Mouse (Mus musculus) kidney, adult 11 months (tissue): ENCODE results near the gene Spp1.
A peak's percentile ranks its signal among the peaks of the same experiment; 100 is the strongest.
"Not testable (repeated sequence)": the region's sequence is repeated elsewhere in the genome, so short reads cannot be mapped to it uniquely, and the experiment has no call there.

ENCODE experiments used
- DNase-seq: peaks from one replicate; pipeline ENCODE4 v3.0.0; 2022

Spp1 gene

DNA sequence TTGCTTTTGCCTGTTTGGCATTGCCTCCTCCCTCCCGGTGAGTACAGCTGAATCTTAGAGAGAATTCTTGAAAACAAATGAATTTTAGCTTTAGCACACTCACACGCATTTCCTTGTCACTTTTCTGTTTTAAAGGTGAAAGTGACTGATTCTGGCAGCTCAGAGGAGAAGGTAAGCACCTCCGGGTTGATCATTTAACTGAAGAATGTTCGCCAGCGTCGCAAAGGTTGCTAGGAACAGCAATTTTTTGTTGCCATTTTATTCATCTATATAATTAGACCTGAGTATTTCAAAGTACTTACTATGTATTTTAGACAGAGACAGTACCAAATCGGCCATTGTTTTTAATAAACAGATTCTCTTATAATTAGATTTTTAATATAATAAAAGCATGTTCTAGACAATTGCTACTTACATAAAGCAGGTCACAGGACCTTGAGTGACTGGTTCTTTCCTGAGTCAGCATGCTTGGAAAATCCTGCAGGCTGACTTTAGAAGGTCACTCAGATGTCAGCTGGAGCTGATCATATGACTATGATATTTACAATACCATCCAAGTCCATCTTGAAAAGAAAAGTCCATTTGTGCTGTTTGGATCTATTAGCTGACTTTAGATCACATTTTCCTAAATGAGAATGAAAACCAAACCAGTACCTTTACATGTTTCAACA lies 1.6 kb downstream of the Spp1 start:
- DNase-seq: peak; percentile 52

DNA sequence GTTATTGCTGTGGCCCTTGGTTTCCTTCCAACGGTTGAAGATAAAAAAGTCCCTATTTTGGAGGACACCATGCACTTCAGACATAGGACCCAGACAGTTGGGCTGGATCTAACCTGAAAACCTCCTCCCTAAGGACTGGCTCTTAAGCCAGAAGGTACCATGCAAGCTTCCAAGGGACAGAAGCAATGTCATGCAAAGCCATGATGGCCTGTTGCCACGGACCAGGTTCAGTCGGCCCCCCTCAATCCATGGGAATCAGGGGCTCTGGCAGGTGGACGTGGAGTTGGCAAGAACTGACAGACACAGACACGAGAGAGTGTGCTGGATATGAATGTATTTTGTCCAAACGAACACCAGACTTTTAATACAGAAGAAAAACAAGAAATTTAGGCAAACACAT lies 7.5 kb downstream of the Spp1 start:
- no peak for DNase-seq

- no peak for DNase-seq
These were observed 7.9 kb downstream of the Spp1 start for GRCm38 (mm10) chr5:104442850-104443249.

DNA sequence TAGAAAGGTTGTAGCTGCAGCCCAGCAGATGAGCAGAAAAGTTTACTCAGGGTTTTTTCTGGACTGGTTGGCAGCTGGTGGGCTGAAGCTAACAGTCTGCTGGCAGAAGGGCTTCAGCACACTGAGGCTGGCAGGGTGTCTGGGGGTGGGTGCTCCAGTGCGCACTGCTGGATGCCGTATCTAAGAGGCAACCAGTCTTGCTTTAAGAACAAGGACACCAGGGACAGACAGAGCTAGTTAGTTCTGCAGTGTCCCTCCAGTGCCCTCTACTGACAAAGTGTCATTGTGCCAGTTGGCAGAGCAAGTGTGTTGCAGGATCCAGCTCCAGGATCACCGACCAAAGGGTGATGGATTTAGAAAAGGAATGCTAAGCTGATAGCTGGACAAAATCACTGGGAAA lies 11.2 kb downstream of the Spp1 start:
- DNase-seq: peak; percentile 78

DNA sequence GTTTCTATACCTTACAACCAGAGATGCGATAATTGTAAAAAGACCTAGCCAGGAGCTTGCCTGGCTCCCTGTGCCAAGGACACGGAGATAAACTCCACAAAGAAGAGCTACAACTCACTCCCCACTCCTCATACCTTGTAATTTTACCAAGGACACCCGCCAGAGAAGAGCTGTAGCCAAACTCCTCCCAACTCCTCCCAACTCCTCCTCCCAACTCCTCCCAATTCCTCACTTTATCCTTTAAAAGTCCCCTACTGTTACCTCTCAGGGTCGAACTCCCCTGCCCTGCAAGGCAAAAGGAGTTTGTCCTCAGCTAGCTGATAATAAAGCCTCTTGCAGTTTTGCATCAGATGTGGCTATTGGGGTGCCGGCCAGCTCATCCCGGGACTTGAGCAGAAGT lies 13.4 kb downstream of the Spp1 start:
- DNase-seq: not testable (repeated sequence)

DNA sequence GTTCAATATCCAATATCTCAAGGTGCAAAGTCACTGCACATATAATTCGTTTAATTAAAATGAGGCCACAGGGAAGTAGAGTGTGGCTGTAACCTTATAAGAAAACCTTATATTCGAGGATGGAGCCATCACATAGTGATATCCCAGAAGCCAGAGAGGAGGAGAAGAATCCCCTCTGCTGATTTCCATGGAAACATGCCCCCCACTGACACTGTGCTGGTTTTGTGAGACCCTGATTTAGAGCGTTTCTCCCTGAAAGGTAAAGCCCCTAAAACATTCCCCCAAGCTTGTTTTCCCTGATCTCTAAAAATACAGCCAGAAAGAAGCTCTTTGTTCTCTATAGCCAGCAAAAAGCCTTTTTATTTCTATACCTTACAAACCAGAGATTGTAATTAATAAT lies 14.6 kb downstream of the Spp1 start:
- no peak for DNase-seq

GRCm38 (mm10) chr5:104453075-104453474 lies 18.2 kb downstream of the Spp1 start:
- DNase-seq: no peak

- DNase-seq: no peak
These were observed 19.6 kb downstream of the Spp1 start for GRCm38 (mm10) chr5:104454564-104454963.

- peak; percentile 82 for DNase-seq
These were observed 24.2 kb downstream of the Spp1 start, which contains the start of gene Pkd2 for GRCm38 (mm10) chr5:104458832-104459705. TSS of gene Pkd2 (plus strand) at chr5:104459450.

DNA sequence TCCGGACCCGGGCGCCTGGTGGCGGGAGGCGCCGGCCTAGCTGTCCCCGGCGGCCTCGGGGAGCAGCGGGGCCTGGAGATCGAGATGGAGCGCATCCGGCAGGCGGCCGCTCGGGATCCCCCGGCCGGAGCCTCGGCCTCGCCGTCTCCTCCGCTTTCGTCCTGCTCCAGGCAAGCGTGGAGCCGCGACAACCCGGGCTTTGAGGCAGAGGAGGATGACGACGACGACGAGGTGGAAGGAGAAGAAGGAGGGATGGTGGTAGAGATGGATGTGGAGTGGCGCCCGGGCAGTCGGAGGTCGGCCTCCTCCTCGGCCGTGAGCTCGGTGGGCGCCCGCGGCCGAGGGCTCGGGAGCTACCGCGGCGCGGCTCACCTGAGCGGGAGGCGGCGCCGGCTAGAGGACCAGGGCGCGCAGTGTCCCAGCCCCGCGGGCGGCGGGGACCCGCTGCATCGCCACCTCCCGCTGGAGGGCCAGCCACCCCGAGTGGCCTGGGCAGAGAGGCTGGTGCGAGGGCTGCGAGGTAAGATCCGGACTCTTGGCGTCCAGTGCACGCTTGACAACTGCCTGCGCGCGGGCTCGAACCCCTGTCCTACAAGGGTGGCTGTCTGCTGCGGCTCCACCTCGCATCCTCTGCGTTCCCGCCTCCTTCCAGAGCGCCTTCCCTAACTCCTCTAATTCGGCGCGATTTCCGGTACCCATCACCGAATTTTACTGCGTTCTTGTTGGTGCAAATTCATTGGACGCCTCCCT lies 25.0 kb downstream of the Spp1 start:
- DNase-seq: peak; percentile 69

DNA sequence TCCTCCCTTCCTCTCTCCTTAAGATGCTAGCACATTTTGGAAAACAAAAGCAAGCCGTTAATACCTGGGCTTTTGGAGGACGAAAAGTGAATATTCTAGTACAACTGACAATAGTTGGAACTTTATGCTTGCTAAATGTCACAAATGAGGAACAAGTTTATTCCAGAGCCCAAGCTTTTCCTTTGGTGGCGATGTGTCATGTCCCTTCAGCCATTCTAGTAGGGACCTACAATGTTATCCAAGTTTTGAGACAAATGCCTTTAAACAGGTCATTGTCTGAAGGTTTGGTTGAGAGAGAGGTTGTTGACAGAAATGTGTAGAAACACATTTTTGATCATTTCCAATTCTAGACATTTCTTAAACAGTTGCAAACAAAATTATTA lies 25.5 kb downstream of the Spp1 start:
- DNase-seq: no peak

DNA sequence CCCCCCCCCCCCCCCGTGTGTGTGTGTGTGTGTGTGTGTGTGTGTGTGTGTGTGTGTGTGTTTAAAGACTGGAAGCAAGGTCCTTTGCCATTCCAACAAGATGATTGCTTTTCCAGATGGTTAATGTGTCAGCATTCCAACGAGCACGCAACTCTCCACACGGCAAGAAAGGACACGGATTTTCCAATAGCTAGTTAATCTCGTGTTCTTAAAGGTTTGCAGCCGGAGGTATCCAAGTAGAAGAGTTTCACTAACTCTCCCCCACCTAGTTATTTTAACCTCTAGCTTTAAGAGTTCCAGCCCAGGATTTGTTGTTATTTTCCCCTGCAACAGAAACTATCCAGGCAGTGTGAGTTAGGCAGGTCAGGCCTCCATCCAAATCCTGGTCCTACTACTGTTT lies 25.9 kb downstream of the Spp1 start:
- peak; percentile 57 for DNase-seq

- peak; percentile 40 for DNase-seq
These were observed 30.4 kb downstream of the Spp1 start for GRCm38 (mm10) chr5:104465279-104465678.

DNA sequence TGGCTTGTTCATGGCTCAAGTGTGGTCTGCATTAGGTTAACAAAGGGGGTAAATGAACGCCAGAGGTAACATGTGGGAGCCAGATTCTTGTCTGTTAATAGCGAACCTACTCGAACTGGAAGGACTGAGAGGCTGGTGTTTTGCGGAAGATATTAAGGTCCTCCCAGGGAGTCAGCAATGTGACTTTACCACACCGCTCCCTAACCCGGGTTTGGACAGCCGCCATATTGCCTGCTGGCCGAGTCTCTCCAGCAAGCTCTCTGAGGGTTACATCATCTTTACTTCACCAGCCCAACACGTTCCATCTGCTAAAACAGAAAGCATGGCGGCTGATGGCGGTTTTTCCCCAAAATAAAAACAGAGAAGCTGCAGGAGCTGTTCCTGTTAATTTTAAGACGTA lies 30.8 kb downstream of the Spp1 start:
- peak; percentile 86 for DNase-seq

DNA sequence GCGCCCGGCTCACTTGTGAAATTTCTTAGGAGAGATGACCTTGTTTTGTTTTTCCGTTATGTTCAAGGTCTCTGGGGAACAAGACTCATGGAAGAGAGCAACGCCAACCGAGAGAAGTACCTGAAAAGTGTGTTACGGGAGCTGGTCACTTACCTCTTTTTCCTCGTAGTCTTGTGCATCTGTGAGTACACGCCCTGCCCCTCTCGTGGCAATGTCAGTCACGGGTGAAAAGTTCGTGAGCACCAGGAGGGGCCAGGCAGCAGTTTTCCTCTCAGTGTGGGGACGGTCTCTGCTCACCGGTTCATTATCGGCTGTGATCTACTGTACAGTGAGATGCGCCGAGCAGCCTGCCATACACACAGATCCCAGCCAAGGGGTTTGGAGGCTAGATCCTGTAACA lies 31.9 kb downstream of the Spp1 start:
- DNase-seq: no peak

DNA sequence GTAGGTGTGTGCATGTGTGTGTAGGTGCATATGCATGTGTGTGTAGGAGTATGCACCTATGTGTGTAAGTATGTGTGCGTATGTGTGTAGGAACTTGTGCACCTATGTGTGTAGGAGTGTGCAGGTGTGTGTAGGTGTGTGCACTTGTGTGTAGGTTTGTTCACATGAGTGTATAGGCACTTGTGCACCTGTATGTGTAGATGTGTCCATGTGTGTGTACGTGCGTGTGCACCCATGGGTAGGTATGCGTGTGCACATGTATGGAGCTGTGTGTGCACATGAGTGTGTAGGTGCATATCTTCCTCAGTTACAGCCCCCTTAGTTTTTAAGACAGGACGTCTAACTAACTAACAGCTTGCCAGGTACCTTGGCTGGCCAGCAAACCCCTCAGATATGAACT lies 33.7 kb downstream of the Spp1 start:
- DNase-seq: no peak

DNA sequence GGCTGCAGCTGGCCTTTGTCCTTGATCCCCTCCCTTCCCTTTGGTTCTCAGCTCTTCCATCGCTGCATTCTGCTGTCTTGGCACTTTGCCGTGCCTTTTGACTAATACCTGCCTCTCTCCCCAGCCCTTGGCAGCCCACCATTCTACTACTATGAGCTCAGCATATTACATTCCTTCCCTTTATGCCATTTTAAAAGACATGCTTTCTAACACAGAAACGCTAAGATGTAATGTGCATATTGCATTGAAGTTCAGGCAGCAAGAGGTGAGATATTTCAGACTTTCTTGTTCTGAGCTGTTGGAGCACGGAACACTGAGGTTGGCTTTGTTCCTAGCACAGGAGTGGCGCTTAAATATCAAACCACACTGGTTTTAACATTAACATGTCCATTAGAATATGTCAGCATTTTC lies 36.1 kb downstream of the Spp1 start:
- peak; percentile 79 for DNase-seq

DNA sequence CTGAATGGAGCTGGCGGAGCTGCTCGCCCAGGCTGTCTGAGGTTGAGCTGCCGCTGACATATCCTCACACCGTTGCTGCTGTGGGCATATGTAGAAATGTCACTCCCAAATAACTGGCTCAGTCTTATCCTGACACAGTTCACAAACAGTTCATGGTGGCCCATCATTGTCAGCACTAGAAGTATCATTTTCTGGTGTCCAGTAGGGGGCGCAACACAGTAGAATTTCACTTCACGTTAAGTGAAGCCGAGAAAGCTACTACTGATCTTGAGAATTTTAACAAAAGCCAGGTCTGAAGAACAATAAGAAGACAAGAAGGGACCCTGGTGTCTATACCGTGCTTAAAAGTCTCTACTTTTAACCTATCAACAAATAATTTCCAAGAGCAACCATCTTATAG lies 37.5 kb downstream of the Spp1 start:
- no peak for DNase-seq

- peak; percentile 46 for DNase-seq
These were observed 45.4 kb downstream of the Spp1 start for GRCm38 (mm10) chr5:104480367-104480766.

DNA sequence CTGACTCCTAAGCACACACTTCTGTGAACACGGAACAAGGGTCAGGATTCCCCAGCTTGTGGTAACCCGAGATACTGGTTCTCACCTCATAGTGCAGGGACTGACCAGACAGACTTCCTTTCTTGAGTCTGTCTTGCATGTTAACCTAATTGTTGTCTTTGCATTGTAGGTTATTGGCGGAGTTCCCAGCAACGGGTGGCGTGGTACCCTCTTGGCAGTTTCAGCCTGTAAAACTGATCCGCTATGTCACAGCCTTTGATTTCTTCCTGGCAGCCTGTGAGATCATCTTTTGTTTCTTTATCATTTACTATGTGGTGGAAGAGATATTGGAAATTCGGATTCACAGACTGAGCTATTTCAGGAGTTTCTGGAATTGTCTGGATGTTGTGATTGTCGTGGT lies 47.9 kb downstream of the Spp1 start:
- no peak for DNase-seq
